Mouse (Mus musculus) right cerebral cortex, postnatal 4 days (tissue): ENCODE measurements around the gene Drap1.

Experiments used
- DNase-seq: peaks from one replicate; pipeline ENCODE4 v3.0.0-alpha.2; 2022

Drap1 gene

GRCm38 (mm10) chr19:5448354-5449150, 23.8 kb upstream of the Drap1 start:
- no peak for DNase-seq

GRCm38 (mm10) chr19:5447515-5448353, 23.0 kb upstream of the Drap1 start, which contains the start of gene Fosl1:
Gene Fosl1, plus strand, starts transcription at chr19:5447547.
- peak; percentile 68 for DNase-seq

DNA sequence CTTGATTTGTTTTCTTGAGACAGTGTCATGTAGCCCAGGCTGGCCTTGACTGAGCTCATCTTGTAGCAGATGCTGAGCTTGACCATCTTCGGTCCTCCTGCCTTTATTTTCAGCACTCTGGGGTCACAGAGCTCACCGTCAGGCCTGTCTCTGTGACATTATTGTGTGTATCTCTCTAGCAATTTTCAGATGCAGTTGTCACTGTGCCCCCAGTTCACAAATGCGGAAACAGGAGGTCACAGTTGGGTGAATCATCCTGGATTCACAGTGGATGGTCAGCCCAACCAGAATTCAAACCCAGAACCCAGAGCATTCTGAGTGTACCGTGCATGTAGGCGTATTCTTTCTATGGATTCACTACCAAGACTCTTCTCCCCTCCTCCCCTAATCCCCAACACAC, 21.0 kb upstream of the Drap1 start:
- no peak for DNase-seq

DNA sequence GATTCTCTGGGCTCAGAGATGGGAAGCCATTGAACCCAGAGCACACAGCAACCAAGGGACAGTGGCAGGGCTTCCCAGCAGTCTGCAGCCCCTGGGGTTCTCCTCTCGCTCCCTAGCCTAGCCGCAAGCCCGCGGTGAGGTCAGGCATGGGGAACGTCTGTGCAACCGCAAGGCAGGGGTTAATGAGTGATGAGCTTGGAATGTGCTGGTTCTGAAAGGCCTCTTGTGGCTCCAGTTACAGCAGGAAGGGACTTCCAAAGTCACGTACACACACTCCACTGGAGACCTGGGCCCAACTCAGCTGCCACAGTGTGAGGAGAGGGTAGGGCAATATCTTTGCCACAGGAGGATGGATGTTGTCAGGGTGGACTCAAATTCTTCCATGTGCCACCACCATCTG, 20.2 kb upstream of the Drap1 start:
- DNase-seq, result no peak

GRCm38 (mm10) chr19:5444371-5444908, 19.7 kb upstream of the Drap1 start:
- DNase-seq, result no peak

- DNase-seq, result no peak
These were observed 9.2 kb upstream of the Drap1 start for GRCm38 (mm10) chr19:5433951-5434350.

GRCm38 (mm10) chr19:5432992-5433852, 8.4 kb upstream of the Drap1 start:
- no peak for DNase-seq

DNA sequence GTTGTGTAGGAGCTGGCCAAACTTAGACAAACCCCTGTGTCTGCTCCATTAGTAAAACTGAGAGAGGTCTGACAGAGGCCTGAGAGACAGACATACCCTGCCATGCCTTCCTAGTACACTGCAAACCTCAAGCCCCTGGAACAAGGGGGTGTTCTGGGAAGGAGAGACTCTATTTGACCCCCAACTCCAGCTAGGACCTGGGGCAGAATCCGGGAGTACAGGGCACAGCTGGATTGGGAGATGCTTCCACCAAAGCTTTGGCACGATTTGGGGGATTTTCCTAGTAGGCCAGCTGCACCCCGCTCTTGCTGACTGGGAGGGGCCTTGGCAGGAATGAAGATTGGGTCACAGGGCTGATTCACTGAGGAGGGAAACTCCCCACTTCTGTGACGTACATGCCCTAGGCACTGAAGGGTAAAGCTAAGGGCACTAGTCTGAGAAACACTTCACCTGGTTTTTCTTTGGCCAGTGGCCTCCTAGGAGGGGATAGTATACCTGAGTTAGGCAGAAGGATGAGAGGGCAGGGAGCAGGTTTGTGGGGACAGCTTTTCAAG, 7.2 kb upstream of the Drap1 start:
- no peak for DNase-seq

DNA sequence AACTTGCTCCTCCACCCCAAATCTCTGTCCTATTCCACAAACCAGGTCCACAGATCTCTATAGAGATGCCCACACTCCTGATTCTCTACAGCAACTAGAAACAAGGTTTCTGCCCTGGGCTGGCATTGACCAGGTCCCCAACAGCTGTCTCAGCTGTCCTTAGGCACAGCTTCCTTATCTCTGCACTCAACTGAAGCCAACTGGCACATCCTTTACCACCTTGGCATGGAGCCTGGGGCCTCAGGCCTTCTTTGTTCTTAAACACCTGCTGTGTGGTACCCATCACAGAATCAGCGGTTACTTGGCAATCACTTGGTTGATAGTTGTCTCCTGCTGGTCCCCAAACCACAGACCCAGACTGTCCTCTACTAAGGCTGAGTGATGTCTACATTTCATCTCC, 5.6 kb upstream of the Drap1 start:
- DNase-seq, result no peak

DNA sequence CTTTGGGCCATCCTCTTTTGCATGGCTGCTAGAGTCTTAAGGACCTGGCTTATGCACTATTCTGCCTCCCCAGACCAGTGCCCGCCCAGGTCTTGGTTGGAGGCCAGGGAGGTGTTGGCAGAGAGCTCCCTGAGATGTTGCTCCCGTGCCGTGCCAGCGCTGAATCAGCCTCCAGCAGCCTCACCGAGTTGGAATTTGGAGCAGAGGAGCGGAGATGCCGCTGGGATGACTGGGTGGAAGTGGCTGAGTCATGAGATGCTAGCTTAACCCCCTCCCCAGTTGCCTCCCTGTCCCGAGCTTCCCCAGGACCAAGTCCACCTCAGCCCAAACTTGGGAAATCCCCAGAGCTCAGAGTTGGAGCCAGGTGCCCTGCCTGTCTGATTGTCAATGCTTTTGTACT, 5.0 kb upstream of the Drap1 start:
- no peak for DNase-seq

DNA sequence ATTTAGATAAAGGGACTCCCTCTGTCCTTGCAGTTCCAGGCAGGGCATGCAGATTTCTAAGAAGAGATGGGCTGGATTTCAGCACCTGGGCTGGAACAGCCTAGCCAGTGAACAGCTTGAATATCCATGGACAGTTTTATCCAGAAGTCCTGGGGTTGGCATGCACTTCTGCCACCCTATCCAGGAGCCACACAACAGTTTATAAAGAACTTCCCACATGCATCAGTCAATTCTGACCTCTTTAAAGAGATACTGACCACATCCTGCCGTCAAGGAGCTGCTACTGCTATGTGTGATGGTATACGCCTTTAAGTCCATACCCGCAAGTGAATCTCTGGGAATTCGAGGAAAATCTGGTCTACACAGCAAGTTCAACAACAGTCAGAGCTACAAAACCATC, 4.4 kb upstream of the Drap1 start:
- no peak for DNase-seq

DNA sequence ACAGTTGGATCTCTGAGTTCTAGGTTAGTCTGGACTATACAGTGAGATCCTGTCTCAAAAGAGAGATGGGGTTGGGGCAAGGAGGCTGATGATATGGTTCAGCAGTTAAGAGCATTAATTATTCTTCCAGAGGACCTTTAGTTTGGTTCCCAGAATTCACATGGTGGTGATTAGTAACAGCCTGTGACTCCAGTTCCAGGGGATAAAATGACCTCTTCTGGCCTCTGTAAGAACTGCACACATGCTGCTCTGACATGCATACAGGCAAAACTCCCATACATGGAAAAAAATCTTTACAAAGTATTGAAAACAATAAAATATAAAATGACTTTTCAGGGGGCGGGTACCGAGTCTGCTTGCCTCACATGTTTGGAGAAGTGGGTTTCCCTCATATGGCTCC, 3.3 kb upstream of the Drap1 start:
- no peak for DNase-seq

- no peak for DNase-seq
These were observed 2.0 kb upstream of the Drap1 start for GRCm38 (mm10) chr19:5426640-5427290.

DNA sequence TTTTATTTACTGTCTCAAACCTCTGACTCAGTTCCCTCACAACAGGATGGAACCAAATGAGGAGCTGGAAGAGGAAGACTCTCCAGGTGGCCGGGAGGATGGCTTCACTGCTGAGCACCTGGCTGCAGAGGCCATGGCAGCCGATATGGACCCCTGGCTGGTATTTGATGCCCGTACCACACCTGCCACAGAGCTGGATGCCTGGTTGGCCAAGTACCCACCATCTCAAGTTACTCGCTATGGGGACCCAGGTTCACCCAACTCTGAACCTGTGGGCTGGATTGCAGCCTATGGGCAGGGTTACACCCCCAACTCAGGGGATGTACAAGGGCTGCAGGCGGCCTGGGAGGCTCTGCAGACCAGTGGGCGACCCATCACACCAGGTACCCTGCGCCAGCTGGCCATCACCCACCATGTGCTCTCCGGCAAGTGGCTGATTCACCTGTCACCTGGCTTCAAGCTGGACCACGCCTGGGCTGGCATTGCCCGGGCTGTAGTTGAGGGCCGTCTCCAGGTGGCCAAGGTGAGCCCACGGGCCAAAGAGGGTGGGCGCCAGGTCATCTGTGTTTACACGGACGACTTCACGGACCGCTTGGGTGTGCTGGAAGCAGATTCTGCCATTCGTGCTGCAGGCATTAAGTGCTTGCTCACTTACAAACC, 1.3 kb upstream of the Drap1 start:
- no peak for DNase-seq

DNA sequence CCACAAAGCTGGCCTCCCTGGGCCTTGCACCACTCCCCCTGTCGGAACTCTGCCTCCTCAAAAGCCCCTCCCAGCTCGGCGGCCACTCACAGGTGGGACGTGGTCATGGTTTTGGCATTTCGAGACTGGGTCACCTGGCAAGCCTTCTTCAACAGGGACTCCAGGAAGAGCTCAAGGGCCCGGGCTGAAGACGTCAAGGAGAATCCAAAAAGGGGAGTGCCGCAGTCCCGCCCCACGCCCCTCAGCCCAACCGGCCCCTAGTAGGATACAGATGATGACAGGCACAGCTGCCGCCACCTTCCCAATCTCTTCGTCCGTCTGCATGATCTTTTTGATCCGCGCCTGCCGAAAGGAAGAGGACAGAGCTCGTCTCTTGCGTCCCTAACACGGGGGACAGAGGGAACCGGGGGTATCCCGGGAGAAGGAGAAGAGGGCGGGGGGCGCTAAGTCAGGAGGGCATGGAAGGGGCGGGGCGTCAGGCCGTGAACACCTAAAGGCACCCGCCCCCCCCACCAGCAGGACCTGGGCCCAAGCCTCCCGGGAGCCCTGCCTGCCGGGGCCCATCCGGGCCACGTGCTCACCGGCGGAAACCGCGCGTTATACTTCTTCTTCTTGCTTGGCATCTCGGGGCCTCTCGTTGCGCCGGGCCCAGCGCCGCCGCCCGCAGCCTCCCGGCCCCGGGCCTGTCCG, 542 bp downstream of the Drap1 start:
- DNase-seq, result peak; percentile 73

- DNase-seq, result no peak
These were observed 1.2 kb downstream of the Drap1 start for GRCm38 (mm10) chr19:5423561-5423960.

GRCm38 (mm10) chr19:5422895-5423443, 1.8 kb downstream of the Drap1 start:
- no peak for DNase-seq

GRCm38 (mm10) chr19:5422267-5422666, 2.5 kb downstream of the Drap1 start:
- DNase-seq, result no peak

DNA sequence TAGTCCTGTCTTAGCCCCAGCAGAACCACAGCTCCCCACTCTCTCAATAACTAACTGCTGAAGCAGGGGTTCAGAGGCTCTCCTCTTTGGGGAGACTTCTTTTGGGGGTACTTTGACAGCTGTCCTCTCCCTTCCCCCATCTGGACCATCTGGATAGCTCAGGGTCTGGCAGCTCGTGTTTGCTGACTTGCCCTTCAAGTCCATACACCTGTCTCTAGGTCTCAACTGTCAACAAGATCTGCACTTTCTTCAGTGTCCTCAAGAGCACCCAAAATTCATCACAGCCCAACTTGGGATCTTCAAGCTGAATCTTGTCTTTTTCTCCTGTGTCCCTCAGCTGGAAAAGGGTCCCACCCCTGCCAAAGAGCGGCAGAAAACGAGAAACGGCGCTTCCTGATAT, 3.0 kb downstream of the Drap1 start:
- DNase-seq, result no peak

- no peak for DNase-seq
These were observed 4.2 kb downstream of the Drap1 start for GRCm38 (mm10) chr19:5420579-5420978.

DNA sequence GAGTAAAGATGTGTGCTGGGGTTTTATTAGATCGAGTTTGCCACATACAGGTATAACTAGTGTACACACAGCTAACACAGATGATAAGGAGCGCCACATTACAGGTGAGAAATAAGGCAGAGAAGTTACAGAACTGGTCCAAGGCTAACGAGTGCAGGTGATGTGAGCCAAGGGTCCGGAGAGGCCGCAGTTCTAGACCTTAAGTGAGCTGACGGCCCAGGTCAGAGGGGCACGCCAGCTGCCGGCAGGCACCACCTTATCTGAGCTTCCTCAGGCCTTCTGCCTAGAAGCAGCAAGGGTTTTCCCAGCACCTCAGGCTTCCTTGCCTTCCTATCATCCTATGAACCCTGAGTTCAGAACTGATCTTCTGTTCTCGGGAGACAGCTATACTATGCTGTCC, 5.1 kb downstream of the Drap1 start:
- no peak for DNase-seq
